Mouse (Mus musculus) ES-Bruce4 (cell line): ENCODE results near the gene Gipr. TPM values are rescaled to one million over a fixed set of nuclear protein-coding genes. Genes with fewer than 3 reads are reported as not detected.

Source experiments
- H3K27ac ChIP-seq: 2 replicates; pipeline ENCODE4 v1.5.1; 2012; ENCODE audit warnings: low read length, inconsistent platforms; ENCODE audit not compliant: insufficient read depth
- H3K27me3 ChIP-seq: 2 replicates; pipeline ENCODE4 v1.6.1; 2012; ENCODE audit warnings: mild to moderate bottlenecking, low read length, inconsistent platforms; ENCODE audit not compliant: control insufficient read depth, poor library complexity, insufficient read depth, severe bottlenecking
- H3K36me3 ChIP-seq: 2 replicates; pipeline ENCODE4 v1.6.1; 2012; ENCODE audit warnings: inconsistent platforms, mild to moderate bottlenecking, low read length, moderate library complexity; ENCODE audit not compliant: control insufficient read depth, poor library complexity, insufficient read depth, severe bottlenecking
- H3K4me1 ChIP-seq: one replicate; pipeline ENCODE4 v1.8.1; 2011; ENCODE audit warnings: low read length; ENCODE audit not compliant: control insufficient read depth, insufficient read depth
- H3K4me3 ChIP-seq: 2 replicates; pipeline ENCODE4 v1.5.1; 2011; ENCODE audit warnings: low read depth, mild to moderate bottlenecking, low read length
- H3K9ac ChIP-seq: 2 replicates; pipeline ENCODE4 v1.6.1; 2012; ENCODE audit warnings: low read depth, mild to moderate bottlenecking, inconsistent platforms; ENCODE audit not compliant: poor library complexity, severe bottlenecking
- H3K9me3 ChIP-seq: replicated peaks from 2 replicates; pipeline ENCODE4 v1.6.1; 2012; ENCODE audit warnings: mild to moderate bottlenecking, low read length, inconsistent platforms; ENCODE audit not compliant: control insufficient read depth, poor library complexity, insufficient read depth, severe bottlenecking
- CTCF ChIP-seq: IDR thresholded peaks from one replicate; pipeline ENCODE4 v1.8.1; 2011; ENCODE audit warnings: low read depth, low read length
- EP300 ChIP-seq: IDR thresholded peaks from 2 replicates; pipeline ENCODE4 v1.6.1; 2011; ENCODE audit warnings: low read depth, low read length; ENCODE audit not compliant: insufficient read depth
- POLR2A ChIP-seq: IDR thresholded peaks from one replicate; pipeline ENCODE4 v1.8.1; 2011; ENCODE audit warnings: low read length; ENCODE audit not compliant: insufficient read depth
- polyA plus RNA-seq: library from polyadenylated mRNA; stranded (reverse); fragments of >200 nt; gene quantifications from 2 replicates; pipeline ENCODE4 v1.2.4, GENCODE M21; 2011; ENCODE audit warnings: low read depth; ENCODE audit not compliant: missing spikeins, insufficient read depth, insufficient read length

The Gipr gene
- 1.9 and 3.5 TPM in 2 replicates for polyA plus RNA-seq

DNA sequence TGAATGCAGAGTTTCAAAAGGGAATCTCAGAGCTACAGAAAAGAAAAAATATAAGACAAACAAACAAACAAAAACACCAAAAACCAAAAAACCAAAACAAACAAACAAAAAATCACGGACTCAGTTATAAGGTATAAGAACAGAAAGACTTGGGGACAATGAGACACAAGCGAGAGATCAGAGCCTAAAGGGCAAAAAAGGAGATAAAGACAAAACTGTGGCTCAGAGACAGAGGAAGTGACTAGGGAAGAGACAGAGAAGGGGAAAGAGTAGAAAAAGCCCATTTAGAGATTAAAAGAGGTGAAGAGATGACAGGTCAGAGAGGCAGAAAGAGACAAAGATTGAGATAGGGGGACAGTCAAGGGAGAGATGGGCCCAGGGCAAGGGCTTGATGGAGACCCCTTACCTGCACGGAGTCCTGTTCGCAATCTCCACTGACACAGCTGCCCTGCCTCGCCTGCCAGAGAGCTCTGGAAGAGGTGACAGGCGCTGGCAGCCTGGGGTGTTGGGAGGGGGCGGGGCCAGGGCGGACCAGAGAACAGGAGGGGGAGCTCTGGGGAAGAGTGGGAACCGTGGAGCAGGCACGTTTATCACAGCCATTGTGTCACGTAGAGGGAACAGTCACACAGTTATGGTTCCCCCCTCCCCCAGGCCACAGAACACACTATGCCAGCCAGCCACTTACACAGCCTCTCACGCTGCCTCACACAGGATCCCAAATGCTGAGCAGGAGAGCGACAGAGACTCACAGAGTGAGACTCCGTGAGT is at the start of gene Gipr:
Gipr (minus strand) TSS at position 472 of the 768 bp plus-strand sequence.
- Histone ChIP-seq H3K9ac (no peak within 1 kb of the TSS), H3K4me1 (peaks cover 2% of the 10 kb centered on the region), H3K4me3 (peak within 1 kb of the TSS; percentile 40), H3K9me3 (no peaks in the 10 kb centered on the region), H3K36me3 (no peaks in the 10 kb centered on the region), H3K27me3 (no peaks in the 10 kb centered on the region), H3K27ac (no peak within 1 kb of the TSS)
- TF ChIP-seq CTCF (no peak), POLR2A (no peak), EP300 (no peak)

DNA sequence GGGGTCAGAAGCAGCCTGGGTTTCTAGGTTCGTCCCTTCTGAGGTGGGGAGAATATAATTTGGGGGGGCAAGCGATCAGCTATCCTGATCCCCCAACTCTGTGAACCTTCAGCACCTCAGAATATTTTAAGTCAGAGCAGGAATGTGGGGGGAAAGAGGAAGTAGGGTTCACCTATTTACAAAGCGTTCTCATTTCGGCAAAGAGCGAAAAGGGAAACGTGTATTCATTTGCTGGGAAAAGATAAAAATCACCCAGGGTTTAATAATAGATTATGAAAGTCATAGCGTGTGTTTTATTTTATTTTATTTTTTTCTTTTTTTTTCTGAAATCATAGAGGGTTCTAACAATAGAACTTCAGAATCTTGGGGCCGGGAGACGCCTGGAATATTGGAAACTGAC is 49.0 kb upstream of the Gipr start:
- Histone ChIP-seq H3K4me1 (peaks cover 2% of the 10 kb centered on the region), H3K9me3 (no peaks in the 10 kb centered on the region), H3K27ac (no peak overlapping the region), H3K36me3 (no peaks in the 10 kb centered on the region), H3K27me3 (no peaks in the 10 kb centered on the region), H3K9ac (no peak overlapping the region), H3K4me3 (no peak overlapping the region)
- TF ChIP-seq POLR2A (no peak), CTCF (no peak), EP300 (no peak)

DNA sequence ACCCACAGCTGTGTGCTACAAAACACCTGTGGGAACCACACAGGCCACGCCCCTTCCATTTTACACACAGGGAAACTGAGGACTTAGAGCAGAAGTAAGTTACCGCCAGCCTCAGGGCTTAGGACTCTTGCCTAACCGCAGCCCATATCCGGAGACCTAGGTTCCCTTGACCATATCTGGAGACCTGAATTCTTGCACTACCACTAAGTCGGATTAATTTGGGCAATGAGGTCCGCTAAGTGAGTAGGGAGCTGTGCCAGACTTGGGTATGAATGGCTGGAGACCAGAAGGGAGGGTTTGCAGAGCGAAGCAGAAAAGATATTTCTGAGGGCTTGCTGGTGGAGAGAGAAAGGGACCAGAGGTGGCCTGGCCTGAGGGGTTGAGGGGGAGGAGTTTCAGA is 48.4 kb upstream of the Gipr start:
- Histone ChIP-seq H3K9me3 (no peaks in the 10 kb centered on the region), H3K4me3 (no peak overlapping the region), H3K9ac (no peak overlapping the region), H3K27me3 (no peaks in the 10 kb centered on the region), H3K27ac (no peak overlapping the region), H3K36me3 (no peaks in the 10 kb centered on the region), H3K4me1 (peaks cover 2% of the 10 kb centered on the region)
- no peak for TF ChIP-seq CTCF
- TF ChIP-seq EP300: no peak
- no peak for TF ChIP-seq POLR2A

DNA sequence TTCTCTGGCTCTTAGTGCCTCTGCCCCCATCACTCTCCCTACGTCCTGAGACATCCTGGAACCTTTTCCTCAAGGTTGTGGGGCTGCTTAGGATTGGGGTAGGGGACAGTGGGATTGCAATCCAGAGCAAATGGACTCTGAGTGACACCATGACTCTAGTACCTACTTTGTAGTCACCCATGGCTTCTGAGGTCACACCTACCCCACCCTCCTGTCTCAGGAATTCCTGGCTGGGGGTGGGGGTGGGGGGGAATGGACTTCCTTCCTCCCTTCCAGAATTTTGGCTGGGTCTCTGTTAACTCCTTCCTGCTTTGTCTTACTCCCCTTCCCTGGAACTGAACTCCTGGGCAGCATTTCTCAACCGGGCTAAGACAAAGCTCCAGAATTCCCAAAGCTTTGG is 47.5 kb upstream of the Gipr start:
- TF ChIP-seq POLR2A: no peak
- no peak for TF ChIP-seq CTCF
- TF ChIP-seq EP300: no peak
- Histone ChIP-seq H3K27me3 (no peaks in the 10 kb centered on the region), H3K4me3 (no peak overlapping the region), H3K36me3 (no peaks in the 10 kb centered on the region), H3K9ac (no peak overlapping the region), H3K27ac (no peak overlapping the region), H3K9me3 (no peaks in the 10 kb centered on the region), H3K4me1 (peaks cover 2% of the 10 kb centered on the region)

DNA sequence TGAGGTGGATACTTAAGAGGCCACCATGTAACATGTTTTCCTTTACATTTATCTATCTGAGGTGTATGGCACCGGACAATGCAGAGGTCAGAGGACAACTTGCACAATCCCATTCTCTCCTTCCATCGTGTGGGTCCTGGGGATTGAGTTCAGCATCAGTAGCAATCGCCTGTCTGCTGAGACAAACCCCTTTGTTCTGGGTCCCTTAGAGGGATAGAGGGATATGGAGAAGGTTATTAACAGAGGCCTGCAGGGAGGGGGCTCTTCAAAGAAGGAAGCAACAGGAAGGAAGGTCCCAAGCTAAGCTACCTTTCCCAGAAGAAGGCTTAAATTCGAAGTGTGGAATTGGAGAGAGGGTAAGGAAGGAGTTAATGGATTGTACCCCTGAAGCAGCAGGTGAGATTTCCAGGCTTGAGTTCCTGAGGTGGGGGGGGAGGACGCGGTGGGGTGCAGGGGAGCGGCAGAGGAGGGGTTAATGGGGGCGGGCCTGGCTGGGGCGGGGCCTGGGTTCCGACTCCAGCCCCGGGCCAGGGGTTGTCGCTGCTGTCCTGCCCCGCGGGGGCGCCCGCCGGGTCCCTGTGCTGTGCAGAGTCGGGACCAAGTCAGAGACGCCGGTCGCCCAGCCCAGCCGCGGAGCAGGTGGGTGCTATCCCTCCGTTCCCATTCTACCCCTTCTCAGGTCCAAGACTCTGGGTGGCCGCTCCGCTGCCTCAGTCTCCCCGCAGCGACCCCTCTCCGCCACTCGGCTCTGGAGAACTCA is 46.2 kb upstream of the Gipr start, which contains the start of gene Gpr4:
Gpr4 (plus strand) TSS at position 543 of the 760 bp plus-strand sequence.
- H3K9me3 ChIP-seq: no peaks in the 10 kb centered on the region
- H3K27me3 ChIP-seq: no peaks in the 10 kb centered on the region
- peak within 1 kb of the TSS; percentile 82 for H3K4me3 ChIP-seq
- no peak within 1 kb of the TSS for H3K27ac ChIP-seq
- H3K4me1 ChIP-seq: peaks cover 2% of the 10 kb centered on the region
- TF ChIP-seq EP300: 0 out of 2 replicates have a peak, but pooled peaks have one; percentile 13
- no peak for TF ChIP-seq CTCF
- no peaks in the 10 kb centered on the region for H3K36me3 ChIP-seq
- peak within 1 kb of the TSS; percentile 65 for H3K9ac ChIP-seq

DNA sequence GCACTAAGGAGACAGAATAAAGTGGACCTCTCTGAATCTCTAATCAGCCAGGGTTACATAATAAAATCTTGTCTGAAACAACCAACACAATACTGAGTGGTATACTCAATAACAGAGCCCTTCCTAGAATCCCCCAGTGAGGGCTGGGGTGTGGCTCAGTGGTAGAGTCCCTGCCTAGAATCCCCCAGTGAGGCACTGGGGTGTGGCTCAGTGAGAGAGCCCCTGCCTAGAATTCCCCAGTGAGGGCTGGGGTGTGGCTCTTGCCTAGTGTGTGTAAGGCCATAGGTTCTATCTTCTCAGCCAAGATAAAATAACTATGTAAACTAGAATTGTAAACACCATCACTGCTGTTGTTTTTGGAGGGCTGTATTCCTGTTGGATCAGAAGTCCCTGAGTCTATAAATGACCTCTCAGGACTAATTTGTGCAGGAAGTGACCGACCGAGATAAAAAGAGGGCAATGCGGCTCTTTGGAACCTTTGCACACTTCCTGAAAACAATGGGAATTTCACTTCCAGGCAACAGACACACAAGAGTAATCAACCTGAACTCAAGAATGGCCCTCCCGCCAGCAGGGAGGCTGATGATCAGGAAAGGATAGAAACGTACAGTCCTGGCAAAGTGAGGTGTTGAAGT is 45.2 kb upstream of the Gipr start:
- TF ChIP-seq CTCF (no peak), EP300 (no peak), POLR2A (no peak)
- Histone ChIP-seq H3K27ac (no peak overlapping the region), H3K27me3 (no peaks in the 10 kb centered on the region), H3K4me1 (peaks cover 2% of the 10 kb centered on the region), H3K9ac (no peak overlapping the region), H3K4me3 (no peak overlapping the region), H3K36me3 (no peaks in the 10 kb centered on the region), H3K9me3 (no peaks in the 10 kb centered on the region)
